Mouse (Mus musculus): ENCODE data around the gene Ccnf. TPM values are rescaled to one million over a fixed set of nuclear protein-coding genes. Genes with fewer than 3 reads are reported as not detected.

Ccnf gene
- total and polyA plus RNA-seq, 3 experiments = 34.5 to 73.9 TPM; not detected in 1

- Histone ChIP-seq H3K9me3 (replicated peaks; ENCODE audit: insufficient read depth, low read length) (no peaks in the 10 kb centered on the region), H3K4me3 (ENCODE audit: control insufficient read depth in 1 of 2, insufficient read depth in 1 of 2, low read depth in 2 of 2, low read length in 2 of 2) (no peak overlapping the region), H3K27ac (ENCODE audit: control insufficient read depth, low read depth, low read length) (no peak overlapping the region), H3K36me3 (ENCODE audit: control insufficient read depth in 1 of 2, insufficient read depth in 2 of 2, low read length in 2 of 2) (no peaks in the 10 kb centered on the region), H3K4me1 (ENCODE audit: control insufficient read depth in 1 of 2, insufficient read depth in 2 of 2, low read length in 2 of 2) (no peaks in the 10 kb centered on the region), H3K9ac (ENCODE audit: control insufficient read depth, low read depth, low read length, poor library complexity, severe bottlenecking) (no peak overlapping the region), H3K27me3 (ENCODE audit: control insufficient read depth in 1 of 2, insufficient read depth in 2 of 2, low read length in 2 of 2) (no peaks in the 10 kb centered on the region), H3K79me2 (ENCODE audit: control insufficient read depth, insufficient read depth, low read length, poor library complexity) (no peaks in the 10 kb centered on the region)
- no peak for DNase-seq (ENCODE audit: low read depth, low spot score)
- TF ChIP-seq POLR2A (IDR thresholded peaks at IDR 0.05; ENCODE audit: control insufficient read depth in 1 of 2, insufficient read depth in 1 of 2, low read depth in 1 of 2, low read length in 2 of 2, poor library complexity in 1 of 2) = no peak
- TF ChIP-seq MEF2A (IDR thresholded peaks at IDR 0.05; ENCODE audit: extremely low read depth, insufficient replicate concordance, low read depth, low read length, poor library complexity, severe bottlenecking) = no peak
- no peak for TF ChIP-seq TAL1 (IDR thresholded peaks at IDR 0.05; ENCODE audit: low read length)
- no peak for TF ChIP-seq ELF1 (IDR thresholded peaks at IDR 0.05; ENCODE audit: low read depth, low read length)
These were observed 28.6 kb upstream of the Ccnf start for GRCm38 (mm10) chr17:24279907-24280306.

GRCm38 (mm10) chr17:24267133-24267532 is 15.8 kb upstream of the Ccnf start:
- TF ChIP-seq USF1 (IDR thresholded peaks at IDR 0.05; ENCODE audit: low read depth, low read length) (no peak), UBTF (IDR thresholded peaks at IDR 0.05; ENCODE audit: borderline replicate concordance, insufficient read depth, low read depth, low read length) (no peak)
- H3K4me1 ChIP-seq (ENCODE audit: control insufficient read depth in 1 of 2, insufficient read depth in 2 of 2, low read length in 2 of 2) = no peaks in the 10 kb centered on the region
- no peaks in the 10 kb centered on the region for H3K36me3 ChIP-seq (ENCODE audit: control insufficient read depth in 1 of 2, insufficient read depth in 2 of 2, low read length in 2 of 2)
- no peak overlapping the region for H3K4me3 ChIP-seq (ENCODE audit: control insufficient read depth in 1 of 2, insufficient read depth in 1 of 2, low read depth in 2 of 2, low read length in 2 of 2)
- H3K9ac ChIP-seq (ENCODE audit: control insufficient read depth, low read depth, low read length, poor library complexity, severe bottlenecking) = no peak overlapping the region
- no peak for DNase-seq (ENCODE audit: low read depth, low spot score)
- H3K9me3 ChIP-seq (replicated peaks; ENCODE audit: insufficient read depth, low read length) = no peaks in the 10 kb centered on the region
- H3K27ac ChIP-seq (ENCODE audit: control insufficient read depth, low read depth, low read length) = no peak overlapping the region
- H3K79me2 ChIP-seq (ENCODE audit: control insufficient read depth, insufficient read depth, low read length, poor library complexity) = no peaks in the 10 kb centered on the region
- H3K27me3 ChIP-seq (ENCODE audit: control insufficient read depth in 1 of 2, insufficient read depth in 2 of 2, low read length in 2 of 2) = no peaks in the 10 kb centered on the region

GRCm38 (mm10) chr17:24264766-24265165 is 13.5 kb upstream of the Ccnf start:
- H3K9me3 ChIP-seq (replicated peaks; ENCODE audit: insufficient read depth, low read length) = no peaks in the 10 kb centered on the region
- H3K36me3 ChIP-seq (ENCODE audit: control insufficient read depth in 1 of 2, insufficient read depth in 2 of 2, low read length in 2 of 2) = no peaks in the 10 kb centered on the region
- TF ChIP-seq GABPA (IDR thresholded peaks at IDR 0.05; ENCODE audit: low read depth, low read length) = no peak
- no peak for TF ChIP-seq MAX (IDR thresholded peaks at IDR 0.05; ENCODE audit: low read length)
- TF ChIP-seq SIN3A (IDR thresholded peaks at IDR 0.05; ENCODE audit: low read length) = no peak
- TF ChIP-seq JUND (IDR thresholded peaks at IDR 0.05; ENCODE audit: low read depth, low read length) = no peak
- TF ChIP-seq TBP (IDR thresholded peaks at IDR 0.05; ENCODE audit: low read depth, low read length) = no peak
- TF ChIP-seq BHLHE40 (IDR thresholded peaks at IDR 0.05; ENCODE audit: borderline replicate concordance, low read depth, low read length) = no peak
- TF ChIP-seq TCF12 (IDR thresholded peaks at IDR 0.05; ENCODE audit: low read depth, low read length) = no peak
- no peak for TF ChIP-seq ETS1 (IDR thresholded peaks at IDR 0.05; ENCODE audit: low read depth, low read length)
- TF ChIP-seq MXI1 (IDR thresholded peaks at IDR 0.05; ENCODE audit: low read depth, low read length) = no peak
- TF ChIP-seq CHD2 (IDR thresholded peaks at IDR 0.05; ENCODE audit: low read length) = no peak
- no peak for TF ChIP-seq POLR2AphosphoS5 (IDR thresholded peaks at IDR 0.05; ENCODE audit: borderline replicate concordance, low read depth, low read length)
- no peak for TF ChIP-seq POLR2A (IDR thresholded peaks at IDR 0.05; ENCODE audit: control insufficient read depth in 1 of 2, insufficient read depth in 1 of 2, low read depth in 1 of 2, low read length in 2 of 2, poor library complexity in 1 of 2)
- TF ChIP-seq POLR2AphosphoS2 (IDR thresholded peaks at IDR 0.05; ENCODE audit: low read length) = no peak
- no peak for TF ChIP-seq SMC3 (IDR thresholded peaks at IDR 0.05; ENCODE audit: low read depth, low read length)
- no peak for TF ChIP-seq MYC (IDR thresholded peaks at IDR 0.05; ENCODE audit: low read depth, low read length)
- no peak for TF ChIP-seq TAL1 (IDR thresholded peaks at IDR 0.05; ENCODE audit: low read length)
- no peaks in the 10 kb centered on the region for H3K27me3 ChIP-seq (ENCODE audit: control insufficient read depth in 1 of 2, insufficient read depth in 2 of 2, low read length in 2 of 2)
- H3K27ac ChIP-seq (ENCODE audit: control insufficient read depth, low read depth, low read length) = no peak overlapping the region
- no peak overlapping the region for H3K9ac ChIP-seq (ENCODE audit: control insufficient read depth, low read depth, low read length, poor library complexity, severe bottlenecking)
- DNase-seq (ENCODE audit: low read depth, low spot score) = no peak
- no peaks in the 10 kb centered on the region for H3K4me1 ChIP-seq (ENCODE audit: control insufficient read depth in 1 of 2, insufficient read depth in 2 of 2, low read length in 2 of 2)
- no peaks in the 10 kb centered on the region for H3K79me2 ChIP-seq (ENCODE audit: control insufficient read depth, insufficient read depth, low read length, poor library complexity)
- H3K4me3 ChIP-seq (ENCODE audit: control insufficient read depth in 1 of 2, insufficient read depth in 1 of 2, low read depth in 2 of 2, low read length in 2 of 2) = no peak overlapping the region
